Mouse (Mus musculus): Measurements from ENCODE around the gene Galnt6.

The Galnt6 gene

DNA sequence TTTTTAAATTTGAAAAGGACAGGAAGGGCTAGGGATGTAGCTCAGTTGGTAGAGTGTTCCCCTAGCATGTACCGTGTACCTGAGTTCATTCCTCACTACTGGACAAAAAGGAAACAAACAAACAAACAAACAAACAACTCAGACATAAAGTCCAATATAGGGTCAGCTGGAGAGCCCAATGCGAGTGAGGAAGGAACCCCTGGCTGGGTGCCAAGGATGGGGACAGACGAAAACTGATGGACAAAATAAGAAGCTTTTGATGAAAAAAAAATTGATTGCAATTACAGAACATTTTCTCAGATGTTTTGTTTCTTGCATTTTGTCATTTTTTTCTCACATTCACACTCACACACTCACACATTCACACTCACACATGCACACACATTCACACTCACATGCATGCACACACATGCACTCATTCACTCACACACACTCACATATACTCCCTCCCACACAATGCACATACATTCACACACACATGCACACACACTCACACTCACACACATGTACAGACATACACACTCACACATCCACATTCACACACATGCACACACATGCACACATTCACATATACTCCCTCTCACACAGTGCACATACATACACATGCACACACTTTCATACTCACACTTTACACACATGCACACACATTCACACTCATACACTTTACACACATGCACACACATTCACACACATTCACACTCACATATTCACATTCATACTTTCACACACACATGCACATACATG lies 26.9 kb upstream of the Galnt6 start:
- Histone ChIP-seq H3K4me3 (replicated peaks; ENCODE audit: low read length) (0 out of 2 replicates have a peak overlapping the region, but pooled peaks have one; percentile 13), H3K36me3 (ENCODE audit: insufficient read depth, low read length) (no peaks in the 10 kb centered on the region), H3K4me1 (replicated peaks; ENCODE audit: low read depth, low read length) (peaks cover 59% of the 10 kb centered on the region), H3K27me3 (ENCODE audit: insufficient read depth, low read length) (no peaks in the 10 kb centered on the region), H3K9me3 (ENCODE audit: low read length) (no peaks in the 10 kb centered on the region)
- no peak for TF ChIP-seq CTCF (conservative IDR thresholded peaks at IDR 0.05; ENCODE audit: low read length)

DNA sequence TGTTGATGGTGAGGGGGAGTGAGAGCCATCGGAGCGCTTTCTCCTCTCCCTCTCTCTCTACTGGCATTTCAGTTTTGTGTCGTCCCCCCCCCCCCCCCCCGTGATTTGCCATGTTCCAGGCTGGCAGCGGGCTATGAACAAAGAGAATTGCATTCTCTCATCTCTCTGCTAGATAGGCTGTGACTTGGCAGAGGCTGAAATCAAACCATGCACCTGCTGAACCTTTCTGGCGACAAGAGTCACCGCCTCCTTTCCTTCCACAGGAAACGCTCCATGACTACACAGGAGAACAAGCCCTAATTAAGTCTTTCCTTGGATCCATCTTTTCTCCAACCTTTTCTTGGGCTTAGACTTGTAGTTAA lies 26.3 kb upstream of the Galnt6 start:
- H3K4me3 ChIP-seq (replicated peaks; ENCODE audit: low read length): peak overlapping the region; percentile 45; the same call in 1 of the 2 replicates
- peaks cover 59% of the 10 kb centered on the region for H3K4me1 ChIP-seq (replicated peaks; ENCODE audit: low read depth, low read length)
- H3K27me3 ChIP-seq (ENCODE audit: insufficient read depth, low read length): no peaks in the 10 kb centered on the region
- H3K9me3 ChIP-seq (ENCODE audit: low read length): no peaks in the 10 kb centered on the region
- no peak for TF ChIP-seq POU5F1 (IDR thresholded peaks at IDR 0.05; ENCODE audit: borderline replicate concordance, low read length)
- TF ChIP-seq CTCF (conservative IDR thresholded peaks at IDR 0.05; ENCODE audit: low read length): no peak
- H3K36me3 ChIP-seq (ENCODE audit: insufficient read depth, low read length): no peaks in the 10 kb centered on the region

GRCm38 (mm10) chr15:100754805-100755497 lies 25.8 kb upstream of the Galnt6 start:
- H3K4me1 ChIP-seq (replicated peaks; ENCODE audit: low read depth, low read length): peaks cover 62% of the 10 kb centered on the region
- H3K9me3 ChIP-seq (ENCODE audit: low read length): no peaks in the 10 kb centered on the region
- no peaks in the 10 kb centered on the region for H3K27me3 ChIP-seq (ENCODE audit: insufficient read depth, low read length)
- TF ChIP-seq CTCF (conservative IDR thresholded peaks at IDR 0.05; ENCODE audit: low read length) (peak; percentile 21), POU5F1 (IDR thresholded peaks at IDR 0.05; ENCODE audit: borderline replicate concordance, low read length) (no peak), NANOG (IDR thresholded peaks at IDR 0.05; ENCODE audit: borderline replicate concordance, low read length) (no peak)
- H3K4me3 ChIP-seq (replicated peaks; ENCODE audit: low read length): peak overlapping the region; percentile 45
- no peaks in the 10 kb centered on the region for H3K36me3 ChIP-seq (ENCODE audit: insufficient read depth, low read length)

- no peaks in the 10 kb centered on the region for H3K9me3 ChIP-seq (ENCODE audit: low read length)
Measured at GRCm38 (mm10) chr15:100754041-100754440, 24.9 kb upstream of the Galnt6 start.

GRCm38 (mm10) chr15:100753045-100753444 lies 23.9 kb upstream of the Galnt6 start:
- no peak overlapping the region for H3K4me3 ChIP-seq (replicated peaks; ENCODE audit: low read length)
- no peaks in the 10 kb centered on the region for H3K9me3 ChIP-seq (ENCODE audit: low read length)
- TF ChIP-seq NANOG (IDR thresholded peaks at IDR 0.05; ENCODE audit: borderline replicate concordance, low read length): no peak
- TF ChIP-seq POU5F1 (IDR thresholded peaks at IDR 0.05; ENCODE audit: borderline replicate concordance, low read length): no peak
- no peak for TF ChIP-seq CTCF (conservative IDR thresholded peaks at IDR 0.05; ENCODE audit: low read length)
- H3K36me3 ChIP-seq (ENCODE audit: insufficient read depth, low read length): no peaks in the 10 kb centered on the region
- H3K4me1 ChIP-seq (replicated peaks; ENCODE audit: low read depth, low read length): peaks cover 73% of the 10 kb centered on the region
- peaks cover 3% of the 10 kb centered on the region; the same call in 1 of the 2 replicates for H3K27me3 ChIP-seq (ENCODE audit: insufficient read depth, low read length)

More at GRCm38 (mm10) chr15:100754041-100754440, 24.9 kb upstream of the Galnt6 start:
- no peak overlapping the region; the same call in 1 of the 2 replicates for H3K4me3 ChIP-seq (replicated peaks; ENCODE audit: low read length)
- no peaks in the 10 kb centered on the region for H3K36me3 ChIP-seq (ENCODE audit: insufficient read depth, low read length)
- TF ChIP-seq POU5F1 (IDR thresholded peaks at IDR 0.05; ENCODE audit: borderline replicate concordance, low read length) (peak; percentile 53; the same call in 1 of the 2 replicates), NANOG (IDR thresholded peaks at IDR 0.05; ENCODE audit: borderline replicate concordance, low read length) (no peak)
- peaks cover 70% of the 10 kb centered on the region for H3K4me1 ChIP-seq (replicated peaks; ENCODE audit: low read depth, low read length)
- peaks cover 3% of the 10 kb centered on the region; the same call in 1 of the 2 replicates for H3K27me3 ChIP-seq (ENCODE audit: insufficient read depth, low read length)

DNA sequence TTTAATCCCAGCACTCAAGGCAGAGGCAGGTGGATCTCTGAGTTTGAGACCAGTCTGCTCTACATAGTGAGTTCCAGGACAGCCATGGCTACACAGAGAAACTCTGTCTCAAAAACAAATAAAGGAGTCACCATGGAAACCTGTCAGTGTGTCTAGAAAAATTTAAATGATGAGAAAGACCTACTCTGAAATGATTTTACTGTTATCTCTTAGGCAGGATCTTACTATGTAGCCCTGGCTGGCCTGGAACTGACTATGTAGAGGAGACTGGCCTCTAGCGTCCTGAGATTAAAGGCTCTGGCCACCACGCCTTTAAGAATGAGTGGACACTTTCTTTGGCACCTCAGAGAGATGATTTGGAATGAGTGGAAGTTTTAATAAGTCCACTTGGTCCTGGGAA lies 23.3 kb upstream of the Galnt6 start:
- no peak overlapping the region for H3K4me3 ChIP-seq (replicated peaks; ENCODE audit: low read length)
- H3K36me3 ChIP-seq (ENCODE audit: insufficient read depth, low read length): no peaks in the 10 kb centered on the region
- H3K4me1 ChIP-seq (replicated peaks; ENCODE audit: low read depth, low read length): peaks cover 73% of the 10 kb centered on the region
- no peaks in the 10 kb centered on the region for H3K9me3 ChIP-seq (ENCODE audit: low read length)
- peaks cover 3% of the 10 kb centered on the region; the same call in 1 of the 2 replicates for H3K27me3 ChIP-seq (ENCODE audit: insufficient read depth, low read length)
- TF ChIP-seq POU5F1 (IDR thresholded peaks at IDR 0.05; ENCODE audit: borderline replicate concordance, low read length): no peak
- no peak for TF ChIP-seq CTCF (conservative IDR thresholded peaks at IDR 0.05; ENCODE audit: low read length)
- no peak for TF ChIP-seq NANOG (IDR thresholded peaks at IDR 0.05; ENCODE audit: borderline replicate concordance, low read length)

GRCm38 (mm10) chr15:100749751-100750538 lies 20.8 kb upstream of the Galnt6 start:
- TF ChIP-seq CTCF (conservative IDR thresholded peaks at IDR 0.05; ENCODE audit: low read length) (no peak), NANOG (IDR thresholded peaks at IDR 0.05; ENCODE audit: borderline replicate concordance, low read length) (no peak)
- Histone ChIP-seq H3K4me1 (replicated peaks; ENCODE audit: low read depth, low read length) (peaks cover 66% of the 10 kb centered on the region), H3K36me3 (ENCODE audit: insufficient read depth, low read length) (no peaks in the 10 kb centered on the region), H3K27me3 (ENCODE audit: insufficient read depth, low read length) (peaks cover 3% of the 10 kb centered on the region; the same call in 1 of the 2 replicates), H3K9me3 (ENCODE audit: low read length) (no peaks in the 10 kb centered on the region), H3K4me3 (replicated peaks; ENCODE audit: low read length) (no peak overlapping the region)

DNA sequence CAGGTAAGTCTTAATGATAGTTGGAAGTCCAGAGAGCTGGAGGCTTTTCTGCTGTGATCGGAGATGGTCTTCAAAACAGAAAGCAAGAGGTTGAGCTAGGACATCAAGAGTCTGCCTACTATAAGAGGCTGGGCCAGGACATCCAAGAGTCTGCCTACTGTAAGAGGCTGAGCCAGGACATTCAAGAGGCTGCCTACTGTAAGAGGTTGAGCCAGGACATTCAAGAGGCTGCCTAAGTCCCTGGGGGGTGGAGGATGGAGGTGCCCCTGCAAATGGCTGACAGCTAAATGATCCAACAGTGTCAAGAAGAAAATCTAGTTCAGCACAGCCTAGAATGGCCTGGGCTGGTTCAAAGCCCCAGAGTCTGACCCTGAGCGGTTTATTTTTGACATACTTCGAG lies 19.4 kb upstream of the Galnt6 start:
- Histone ChIP-seq H3K9me3 (ENCODE audit: low read length) (no peaks in the 10 kb centered on the region), H3K36me3 (ENCODE audit: insufficient read depth, low read length) (no peaks in the 10 kb centered on the region), H3K27me3 (ENCODE audit: insufficient read depth, low read length) (peaks cover 3% of the 10 kb centered on the region; the same call in 1 of the 2 replicates), H3K4me3 (replicated peaks; ENCODE audit: low read length) (no peak overlapping the region), H3K4me1 (replicated peaks; ENCODE audit: low read depth, low read length) (peaks cover 52% of the 10 kb centered on the region)
- TF ChIP-seq NANOG (IDR thresholded peaks at IDR 0.05; ENCODE audit: borderline replicate concordance, low read length) (no peak), POU5F1 (IDR thresholded peaks at IDR 0.05; ENCODE audit: borderline replicate concordance, low read length) (no peak), CTCF (conservative IDR thresholded peaks at IDR 0.05; ENCODE audit: low read length) (no peak)
